Mouse (Mus musculus): ENCODE measurements around the gene Galns. TPM values are rescaled to one million over a fixed set of nuclear protein-coding genes. Genes with fewer than 3 reads are reported as not detected.

Galns gene
- polyA plus RNA-seq, 1 experiment from 2014 or later = 6.9 TPM

GRCm38 (mm10) chr8:122537812-122538211, 73.5 kb downstream of the Galns start:
- H3K27me3 ChIP-seq (ENCODE audit: insufficient read depth, low read length) = no peaks in the 10 kb centered on the region
- H3K27ac ChIP-seq (ENCODE audit: low read depth) = peak overlapping the region; percentile 80
- DNase-seq = peak; percentile 31
- H3K4me3 ChIP-seq (ENCODE audit: low read depth, low read length) = peak overlapping the region; percentile 15; the same call in 1 of the 2 replicates
- WGBS (ENCODE audit: insufficient replicate concordance) = 43% methylated on average over 2 of the region's 2 CpGs
- peak; percentile 88 for ATAC-seq
- H3K36me3 ChIP-seq (replicated peaks; ENCODE audit: insufficient read depth, low read length) = 0 out of 2 replicates have a peak, but pooled peaks cover 5% of the 10 kb centered on the region
- H3K9me3 ChIP-seq (ENCODE audit: low read length) = no peaks in the 10 kb centered on the region
- peaks cover 34% of the 10 kb centered on the region for H3K4me1 ChIP-seq (ENCODE audit: insufficient read depth)
- peak; percentile 98 for TF ChIP-seq EP300 (IDR thresholded peaks at IDR 0.05; ENCODE audit: low read depth)
- no peak for TF ChIP-seq CTCF (IDR thresholded peaks at IDR 0.05; ENCODE audit: low read depth)
- H3K4me2 ChIP-seq (ENCODE audit: low read depth, low read length) = peak overlapping the region; percentile 74
- H3K9ac ChIP-seq (replicated peaks) = peak overlapping the region; percentile 44

- ATAC-seq (no peak), DNase-seq (no peak)
- no peak for TF ChIP-seq CTCF (IDR thresholded peaks at IDR 0.05; ENCODE audit: low read depth)
- TF ChIP-seq EP300 (IDR thresholded peaks at IDR 0.05; ENCODE audit: low read depth) = no peak
- H3K36me3 ChIP-seq (replicated peaks; ENCODE audit: insufficient read depth, low read length) = 0 out of 2 replicates have a peak, but pooled peaks cover 2% of the 10 kb centered on the region
- H3K9ac ChIP-seq (replicated peaks) = peak overlapping the region; percentile 44
- peak overlapping the region; percentile 15; the same call in 1 of the 2 replicates for H3K4me3 ChIP-seq (ENCODE audit: low read depth, low read length)
- no peaks in the 10 kb centered on the region for H3K9me3 ChIP-seq (ENCODE audit: low read length)
- 50% methylated on average over 6 of the region's 6 CpGs for WGBS (ENCODE audit: insufficient replicate concordance)
- H3K4me2 ChIP-seq (ENCODE audit: low read depth, low read length) = peak overlapping the region; percentile 74
- peak overlapping the region; percentile 80 for H3K27ac ChIP-seq (ENCODE audit: low read depth)
- no peaks in the 10 kb centered on the region for H3K27me3 ChIP-seq (ENCODE audit: insufficient read depth, low read length)
- H3K4me1 ChIP-seq (ENCODE audit: insufficient read depth) = peaks cover 34% of the 10 kb centered on the region
These were observed 74.2 kb downstream of the Galns start for GRCm38 (mm10) chr8:122537033-122537432.

GRCm38 (mm10) chr8:122531312-122531711, 80.0 kb downstream of the Galns start:
- Histone ChIP-seq H3K27ac (ENCODE audit: low read depth) (peak overlapping the region; percentile 44), H3K4me3 (ENCODE audit: low read depth, low read length) (no peak overlapping the region), H3K4me2 (ENCODE audit: low read depth, low read length) (no peak overlapping the region), H3K9me3 (ENCODE audit: low read length) (no peaks in the 10 kb centered on the region), H3K27me3 (ENCODE audit: insufficient read depth, low read length) (no peaks in the 10 kb centered on the region), H3K36me3 (replicated peaks; ENCODE audit: insufficient read depth, low read length) (no peaks in the 10 kb centered on the region; the same call in 1 of the 2 replicates), H3K9ac (replicated peaks) (no peak overlapping the region), H3K4me1 (ENCODE audit: insufficient read depth) (peaks cover 17% of the 10 kb centered on the region)
- DNase-seq (no peak), ATAC-seq (0 out of 2 replicates have a peak, but pooled peaks have one; percentile 21)
- WGBS (ENCODE audit: insufficient replicate concordance) = 84% methylated on average over 8 of the region's 8 CpGs
- TF ChIP-seq CTCF (IDR thresholded peaks at IDR 0.05; ENCODE audit: low read depth) (no peak), EP300 (IDR thresholded peaks at IDR 0.05; ENCODE audit: low read depth) (no peak)

- no peaks in the 10 kb centered on the region for H3K9me3 ChIP-seq (ENCODE audit: low read length)
- no peak overlapping the region for H3K9ac ChIP-seq (replicated peaks)
- no peak overlapping the region for H3K4me3 ChIP-seq (ENCODE audit: low read depth, low read length)
- 88% methylated on average over 4 of the region's 4 CpGs for WGBS (ENCODE audit: insufficient replicate concordance)
- no peak for ATAC-seq
- no peak overlapping the region for H3K4me2 ChIP-seq (ENCODE audit: low read depth, low read length)
- no peak for TF ChIP-seq CTCF (IDR thresholded peaks at IDR 0.05; ENCODE audit: low read depth)
- TF ChIP-seq EP300 (IDR thresholded peaks at IDR 0.05; ENCODE audit: low read depth) = no peak
- H3K4me1 ChIP-seq (ENCODE audit: insufficient read depth) = peaks cover 35% of the 10 kb centered on the region
- H3K27me3 ChIP-seq (ENCODE audit: insufficient read depth, low read length) = no peaks in the 10 kb centered on the region
- DNase-seq = no peak
- no peaks in the 10 kb centered on the region; the same call in 1 of the 2 replicates for H3K36me3 ChIP-seq (replicated peaks; ENCODE audit: insufficient read depth, low read length)
- H3K27ac ChIP-seq (ENCODE audit: low read depth) = no peak overlapping the region
These were observed 82.1 kb downstream of the Galns start for GRCm38 (mm10) chr8:122529159-122529558.

Small RNA genes within 50 kb of the gene (microRNA-seq; reads per million reads assigned to microRNA genes)
- not detected for gene Mir6396

Other genes with a start within 250 kb of the Galns start
- 12.8 and 15.6 TPM in 2 replicates for gene Zc3h18, start 234.9 kb downstream of the Galns start, polyA plus RNA-seq (2015; fragmentation: Nextera tagmentation; extraction: Ambion mirVana)
- gene Il17c, start 189.4 kb downstream of the Galns start, polyA plus RNA-seq (2015; fragmentation: Nextera tagmentation; extraction: Ambion mirVana) = not detected in 2 replicates
- 211 and 220 TPM in 2 replicates for gene Cyba, start 178.5 kb downstream of the Galns start, polyA plus RNA-seq (2015; fragmentation: Nextera tagmentation; extraction: Ambion mirVana)
- gene Mvd, start 168.0 kb downstream of the Galns start, polyA plus RNA-seq (2015; fragmentation: Nextera tagmentation; extraction: Ambion mirVana) = 4.9 and 5.8 TPM in 2 replicates
- gene Snai3, start 150.7 kb downstream of the Galns start, polyA plus RNA-seq (2015; fragmentation: Nextera tagmentation; extraction: Ambion mirVana) = 1.4 and 3.4 TPM in 2 replicates
- 18.5 and 18.9 TPM in 2 replicates for gene Rnf166, start 135.4 kb downstream of the Galns start, polyA plus RNA-seq (2015; fragmentation: Nextera tagmentation; extraction: Ambion mirVana)
- gene Ctu2, start 135.3 kb downstream of the Galns start, polyA plus RNA-seq (2015; fragmentation: Nextera tagmentation; extraction: Ambion mirVana) = 17.8 and 20.9 TPM in 2 replicates
- 2.6 and 3.4 TPM in 2 replicates for gene Piezo1, start 60.1 kb downstream of the Galns start, polyA plus RNA-seq (2015; fragmentation: Nextera tagmentation; extraction: Ambion mirVana)
- 19.8 and 23.7 TPM in 2 replicates for gene Cdt1, start 43.4 kb downstream of the Galns start, polyA plus RNA-seq (2015; fragmentation: Nextera tagmentation; extraction: Ambion mirVana)
- 223 and 249 TPM in 2 replicates for gene Aprt, start 34.6 kb downstream of the Galns start, polyA plus RNA-seq (2015; fragmentation: Nextera tagmentation; extraction: Ambion mirVana)
- gene Trappc2l, start 177 bp upstream of the Galns start, polyA plus RNA-seq (2015; fragmentation: Nextera tagmentation; extraction: Ambion mirVana) = 29.3 and 30.7 TPM in 2 replicates
- not detected in 2 replicates for gene Pabpn1l, start 11.3 kb upstream of the Galns start, polyA plus RNA-seq (2015; fragmentation: Nextera tagmentation; extraction: Ambion mirVana)
- gene Cbfa2t3, start 87.6 kb upstream of the Galns start, polyA plus RNA-seq (2015; fragmentation: Nextera tagmentation; extraction: Ambion mirVana) = 2.1 and 2.4 TPM in 2 replicates
- 9.6 and 10.7 TPM in 2 replicates for gene Acsf3, start 164.0 kb upstream of the Galns start, polyA plus RNA-seq (2015; fragmentation: Nextera tagmentation; extraction: Ambion mirVana)
- gene Cdh15, start 236.5 kb upstream of the Galns start, polyA plus RNA-seq (2015; fragmentation: Nextera tagmentation; extraction: Ambion mirVana) = 0.05 TPM in 1 of 2 replicates, not detected in the other

Data from liver, postnatal 0 days (tissue).